Mouse (Mus musculus): ENCODE measurements at regions not wholly inside any gene's neighbourhood (a gene's known extent, or its start where the extent isn't known, plus 50 kb on each side); places are given as distances from the start of the nearest gene placed in this dataset.

DNA sequence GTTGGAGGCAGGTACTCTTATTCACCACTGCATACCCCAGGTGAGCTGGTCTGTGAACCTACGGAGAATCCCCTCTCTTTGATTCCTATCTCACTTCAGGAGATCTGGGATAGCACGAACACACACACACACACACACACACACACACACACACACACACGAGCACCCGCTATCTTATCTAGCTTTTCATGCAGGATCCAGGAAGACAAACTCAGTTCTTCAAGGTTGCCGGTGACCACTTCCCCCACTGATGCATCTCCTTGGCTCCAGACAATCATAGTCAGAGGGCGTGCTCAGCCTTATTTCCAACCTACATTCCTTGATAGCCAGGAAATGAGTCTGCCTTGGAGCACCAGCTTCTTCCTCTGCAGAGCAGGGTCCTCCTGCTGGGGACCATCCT, 387.7 kb upstream of the Runx1 start:
- TF ChIP-seq POLR2A (IDR thresholded peaks at IDR 0.05; ENCODE audit: low read depth, low read length) (no peak), CTCF (IDR thresholded peaks at IDR 0.05; ENCODE audit: borderline replicate concordance, insufficient read depth, low read length) (no peak)

All from embryonic fibroblast, embryonic 13.5 days (primary cell).